Mouse (Mus musculus) spleen, adult 2 months (tissue): ENCODE data around the gene Kcnab1.

Experiments
- CTCF ChIP-seq: fragments of 200-500 bp; IDR thresholded peaks from 2 replicates; pipeline ENCODE4 v1.5.1; 2011; ENCODE audit warnings: mild to moderate bottlenecking, inconsistent platforms; ENCODE audit not compliant: insufficient read depth, insufficient read length, insufficient replicate concordance; ENCODE audit errors: extremely low read depth
- POLR2A ChIP-seq: fragments of 200-500 bp; IDR thresholded peaks from 2 replicates; pipeline ENCODE4 v1.6.1; 2011; ENCODE audit warnings: low read depth, low read length, inconsistent platforms

DNA sequence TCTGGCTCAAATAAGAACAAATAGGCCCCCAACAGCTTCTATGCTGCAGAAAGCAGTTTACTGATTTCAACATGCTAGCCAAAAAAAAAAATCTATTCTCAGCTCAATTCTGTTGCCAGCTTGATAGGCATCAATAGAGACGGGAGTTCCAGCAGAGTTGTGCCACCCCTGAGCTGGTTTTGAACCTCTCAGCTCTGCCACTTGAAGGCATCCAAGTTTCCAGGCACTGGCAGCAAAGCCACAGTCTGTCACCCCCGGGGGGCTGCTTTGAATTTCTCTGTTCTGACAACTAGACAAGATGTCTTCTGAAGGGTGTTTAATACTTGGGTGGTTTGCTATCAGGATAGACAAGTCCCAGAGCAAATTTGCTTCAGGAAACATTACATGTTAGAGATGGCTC lies 104.5 kb downstream of the Kcnab1 start:
- TF ChIP-seq POLR2A (no peak), CTCF (no peak)
